Mouse (Mus musculus): ENCODE results near the gene Nsf. TPM values are rescaled to one million over a fixed set of nuclear protein-coding genes. Genes with fewer than 3 reads are reported as not detected.

Gene Nsf
- 23.3 TPM for polyA plus RNA-seq (2014; fragmentation: Illumina TruSeq; extraction: RNeasy Lipid Tissue Mini Kit (QIAGEN cat#74804); ENCODE audit: low read depth, low replicate concordance)

DNA sequence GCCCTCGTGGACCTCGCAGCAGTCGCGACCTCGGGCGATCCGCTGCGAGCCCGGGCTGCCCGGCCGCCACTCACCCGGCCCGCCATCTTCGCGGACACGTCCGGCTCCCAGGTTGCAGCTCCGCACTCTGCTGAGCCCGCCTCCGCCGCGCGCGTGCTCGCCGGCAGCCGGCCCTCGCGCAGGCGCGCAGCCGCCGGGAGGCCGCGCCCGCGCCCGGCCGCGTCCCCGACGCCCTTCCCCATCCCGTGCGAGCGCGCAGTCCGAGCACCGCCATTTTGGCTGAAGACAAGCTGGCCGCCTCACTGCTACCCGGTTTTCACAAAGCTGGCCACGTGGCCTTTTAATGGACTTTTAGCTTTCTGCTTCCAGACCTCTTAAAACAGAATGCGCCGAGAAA lies at the start of gene Nsf:
Gene Nsf (minus strand): TSS at position 161 of the 397 bp plus-strand sequence.

DNA sequence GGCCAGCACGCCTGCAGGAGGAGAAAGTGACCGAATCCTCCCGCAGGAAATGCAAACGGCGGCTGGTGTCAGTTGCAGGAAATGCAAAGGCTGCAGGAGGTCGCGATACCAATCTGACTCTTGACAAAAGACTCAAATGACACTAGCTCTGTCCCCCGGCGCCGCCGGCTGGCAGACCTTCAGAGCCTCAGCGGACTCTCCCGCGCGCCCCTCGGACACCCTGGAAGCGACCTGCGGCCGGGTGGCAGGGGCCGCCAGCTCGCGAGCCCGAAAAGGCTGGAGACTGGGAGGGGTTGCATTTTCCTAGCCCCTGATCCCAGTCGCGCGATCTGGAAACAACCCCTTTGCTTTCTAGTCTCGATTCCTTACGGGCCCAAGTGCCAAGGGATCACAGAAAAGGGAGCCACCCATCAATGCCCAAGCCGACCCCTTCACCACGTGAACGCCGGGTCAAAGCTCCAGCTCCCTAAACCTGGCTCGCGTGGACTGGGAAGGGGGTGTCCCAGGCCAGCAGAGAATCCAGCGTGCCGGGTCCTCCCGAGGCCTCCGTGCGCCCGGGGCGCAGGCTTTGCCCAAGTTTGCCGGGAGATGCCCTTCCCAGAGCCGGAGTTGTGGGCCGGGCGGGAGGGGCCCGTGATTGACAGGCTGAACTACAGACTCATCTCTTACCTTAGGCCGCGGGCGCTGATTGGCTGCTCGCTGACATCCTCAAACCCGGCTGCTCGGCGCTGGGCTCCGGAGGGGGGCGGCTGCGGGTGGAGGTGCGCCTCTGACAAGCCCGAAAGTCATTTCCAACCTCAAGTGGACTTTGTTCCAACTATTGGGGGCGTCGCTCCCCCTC lies 180.2 kb downstream of the Nsf start, which contains the start of gene Wnt3:
Gene Wnt3 (plus strand): TSS at position 764 of the 841 bp plus-strand sequence.

Other genes starting within 250 kb of the Nsf start
- gene Wnt9b, start 204.2 kb downstream of the Nsf start, polyA plus RNA-seq (2014; fragmentation: Illumina TruSeq; extraction: RNeasy Lipid Tissue Mini Kit (QIAGEN cat#74804); ENCODE audit: low read depth, low replicate concordance) = not detected
- not detected for gene Wnt3, start 179.9 kb downstream of the Nsf start, polyA plus RNA-seq (2014; fragmentation: Illumina TruSeq; extraction: RNeasy Lipid Tissue Mini Kit (QIAGEN cat#74804); ENCODE audit: low read depth, low replicate concordance)
- gene Arf2, start 12.7 kb upstream of the Nsf start, polyA plus RNA-seq (2014; fragmentation: Illumina TruSeq; extraction: RNeasy Lipid Tissue Mini Kit (QIAGEN cat#74804); ENCODE audit: low read depth, low replicate concordance) = 19.9 TPM
- gene Crhr1, start 178.8 kb upstream of the Nsf start, polyA plus RNA-seq (2014; fragmentation: Illumina TruSeq; extraction: RNeasy Lipid Tissue Mini Kit (QIAGEN cat#74804); ENCODE audit: low read depth, low replicate concordance) = not detected
- gene Sppl2c, start 232.3 kb upstream of the Nsf start, polyA plus RNA-seq (2014; fragmentation: Illumina TruSeq; extraction: RNeasy Lipid Tissue Mini Kit (QIAGEN cat#74804); ENCODE audit: low read depth, low replicate concordance) = not detected